Mouse (Mus musculus): Measurements from ENCODE around the gene Spin1. TPM values are rescaled to one million over a fixed set of nuclear protein-coding genes. Genes with fewer than 3 reads are reported as not detected.

Spin1 gene
- polyA plus RNA-seq, 1 experiment: 11.7 TPM

- no peak overlapping the region for H3K4me3 ChIP-seq (ENCODE audit: low read depth, low read length)
- peak overlapping the region; percentile 59 for H3K27ac ChIP-seq (ENCODE audit: insufficient read depth, low read depth, low read length)
- no peaks in the 10 kb centered on the region for H3K27me3 ChIP-seq (ENCODE audit: control insufficient read depth, insufficient read depth, low read length)
- TF ChIP-seq POLR2A (IDR thresholded peaks at IDR 0.05; ENCODE audit: low read depth, low read length): no peak
- no peak for TF ChIP-seq CTCF (IDR thresholded peaks at IDR 0.05; ENCODE audit: extremely low read depth, insufficient read length, insufficient replicate concordance, low read depth, low read length)
- peaks cover 20% of the 10 kb centered on the region; the same call in 1 of the 2 replicates for H3K4me1 ChIP-seq (ENCODE audit: control insufficient read depth, insufficient read depth, insufficient read length, low read length)
- H3K36me3 ChIP-seq (ENCODE audit: control insufficient read depth, insufficient read depth, low read length): no peaks in the 10 kb centered on the region
- 34% methylated on average over 7 of the region's 7 CpGs for WGBS
These were observed 5.4 kb upstream of the Spin1 start for GRCm38 (mm10) chr13:51095196-51095715.

- no peak overlapping the region for H3K27ac ChIP-seq (ENCODE audit: insufficient read depth, low read depth, low read length)
- TF ChIP-seq CTCF (IDR thresholded peaks at IDR 0.05; ENCODE audit: extremely low read depth, insufficient read length, insufficient replicate concordance, low read depth, low read length): no peak
- TF ChIP-seq POLR2A (IDR thresholded peaks at IDR 0.05; ENCODE audit: low read depth, low read length): no peak
- WGBS: 89% methylated on average over 6 of the region's 6 CpGs
- H3K4me3 ChIP-seq (ENCODE audit: low read depth, low read length): no peak overlapping the region
- H3K27me3 ChIP-seq (ENCODE audit: control insufficient read depth, insufficient read depth, low read length): no peaks in the 10 kb centered on the region
- H3K4me1 ChIP-seq (ENCODE audit: control insufficient read depth, insufficient read depth, insufficient read length, low read length): peaks cover 20% of the 10 kb centered on the region; the same call in 1 of the 2 replicates
- no peaks in the 10 kb centered on the region for H3K36me3 ChIP-seq (ENCODE audit: control insufficient read depth, insufficient read depth, low read length)
These were observed 4.0 kb upstream of the Spin1 start for GRCm38 (mm10) chr13:51096644-51097043.

GRCm38 (mm10) chr13:51099560-51100232 is 984 bp upstream of the Spin1 start:
- no peaks in the 10 kb centered on the region for H3K36me3 ChIP-seq (ENCODE audit: control insufficient read depth, insufficient read depth, low read length)
- no peak; the same call in 1 of the 2 replicates for TF ChIP-seq POLR2A (IDR thresholded peaks at IDR 0.05; ENCODE audit: low read depth, low read length)
- no peak for TF ChIP-seq CTCF (IDR thresholded peaks at IDR 0.05; ENCODE audit: extremely low read depth, insufficient read length, insufficient replicate concordance, low read depth, low read length)

GRCm38 (mm10) chr13:51101016-51101776 is 516 bp downstream of the Spin1 start:
- peak overlapping the region; percentile 95 for H3K27ac ChIP-seq (ENCODE audit: insufficient read depth, low read depth, low read length)
- under 1% methylated on average over 82 of the region's 89 CpGs for WGBS
- H3K4me1 ChIP-seq (ENCODE audit: control insufficient read depth, insufficient read depth, insufficient read length, low read length): peaks cover 14% of the 10 kb centered on the region
- H3K4me3 ChIP-seq (ENCODE audit: low read depth, low read length): peak overlapping the region; percentile 100
- no peaks in the 10 kb centered on the region for H3K36me3 ChIP-seq (ENCODE audit: control insufficient read depth, insufficient read depth, low read length)
- TF ChIP-seq CTCF (IDR thresholded peaks at IDR 0.05; ENCODE audit: extremely low read depth, insufficient read length, insufficient replicate concordance, low read depth, low read length): peak; percentile 49; the same call in 1 of the 2 replicates
- TF ChIP-seq POLR2A (IDR thresholded peaks at IDR 0.05; ENCODE audit: low read depth, low read length): no peak
- H3K27me3 ChIP-seq (ENCODE audit: control insufficient read depth, insufficient read depth, low read length): no peaks in the 10 kb centered on the region

More at GRCm38 (mm10) chr13:51099560-51100232, 984 bp upstream of the Spin1 start:
- 3% methylated on average over 26 of the region's 26 CpGs for WGBS
- Histone ChIP-seq H3K27me3 (ENCODE audit: control insufficient read depth, insufficient read depth, low read length) (no peaks in the 10 kb centered on the region), H3K4me3 (ENCODE audit: low read depth, low read length) (peak overlapping the region; percentile 95), H3K4me1 (ENCODE audit: control insufficient read depth, insufficient read depth, insufficient read length, low read length) (peaks cover 20% of the 10 kb centered on the region; the same call in 1 of the 2 replicates), H3K27ac (ENCODE audit: insufficient read depth, low read depth, low read length) (peak overlapping the region; percentile 79)

GRCm38 (mm10) chr13:51101777-51102132 is 1.1 kb downstream of the Spin1 start:
- peak overlapping the region; percentile 100 for H3K4me3 ChIP-seq (ENCODE audit: low read depth, low read length)
- 7% methylated on average over 11 of the region's 11 CpGs for WGBS
- H3K36me3 ChIP-seq (ENCODE audit: control insufficient read depth, insufficient read depth, low read length): no peaks in the 10 kb centered on the region
- no peaks in the 10 kb centered on the region for H3K27me3 ChIP-seq (ENCODE audit: control insufficient read depth, insufficient read depth, low read length)
- TF ChIP-seq CTCF (IDR thresholded peaks at IDR 0.05; ENCODE audit: extremely low read depth, insufficient read length, insufficient replicate concordance, low read depth, low read length) (no peak), POLR2A (IDR thresholded peaks at IDR 0.05; ENCODE audit: low read depth, low read length) (no peak)
- peak overlapping the region; percentile 95 for H3K27ac ChIP-seq (ENCODE audit: insufficient read depth, low read depth, low read length)
- H3K4me1 ChIP-seq (ENCODE audit: control insufficient read depth, insufficient read depth, insufficient read length, low read length): peaks cover 14% of the 10 kb centered on the region

GRCm38 (mm10) chr13:51103111-51103725 is 2.5 kb downstream of the Spin1 start:
- WGBS: 46% methylated on average over 9 of the region's 9 CpGs
- no peak for TF ChIP-seq POLR2A (IDR thresholded peaks at IDR 0.05; ENCODE audit: low read depth, low read length)
- no peak for TF ChIP-seq CTCF (IDR thresholded peaks at IDR 0.05; ENCODE audit: extremely low read depth, insufficient read length, insufficient replicate concordance, low read depth, low read length)
- H3K36me3 ChIP-seq (ENCODE audit: control insufficient read depth, insufficient read depth, low read length): no peaks in the 10 kb centered on the region
- H3K4me1 ChIP-seq (ENCODE audit: control insufficient read depth, insufficient read depth, insufficient read length, low read length): peaks cover 14% of the 10 kb centered on the region
- H3K27me3 ChIP-seq (ENCODE audit: control insufficient read depth, insufficient read depth, low read length): no peaks in the 10 kb centered on the region
- peak overlapping the region; percentile 9; the same call in 1 of the 2 replicates for H3K4me3 ChIP-seq (ENCODE audit: low read depth, low read length)
- peak overlapping the region; percentile 10; the same call in 1 of the 2 replicates for H3K27ac ChIP-seq (ENCODE audit: insufficient read depth, low read depth, low read length)

All from small intestine, adult 2 months (tissue).